In the genomic region with DNA sequence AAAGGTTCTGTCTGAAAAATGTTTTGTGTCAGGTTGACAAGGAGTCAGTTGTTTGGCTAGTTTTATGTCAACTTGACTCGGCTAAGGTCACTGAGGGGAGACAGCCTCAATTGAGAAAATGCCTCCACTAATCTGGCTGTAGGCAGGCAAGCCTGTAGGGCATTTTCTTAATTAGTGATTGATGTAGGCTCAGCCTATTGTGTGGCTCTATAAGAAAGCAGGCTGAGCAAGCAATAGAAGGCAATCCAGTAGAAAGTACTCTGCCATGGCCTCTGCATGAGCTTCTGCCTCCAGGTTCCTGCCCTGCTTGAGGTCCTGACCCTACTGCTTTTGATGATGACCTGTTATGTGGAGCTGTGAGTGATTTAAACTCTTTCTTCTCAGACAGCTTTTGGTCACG, we compare ENCODE assay signal across 29 mouse cellular contexts. TPM values are rescaled to one million over a fixed set of nuclear protein-coding genes. Genes with fewer than 3 reads are reported as not detected.
DNase-seq lines count a peak whose midpoint lies in the region; ATAC-seq lines count a peak whose summit lies in the region.
"Had no signal": no experiment of that assay in that cellular context is flagged by ENCODE, and none has a peak within 500 bp of the region (broad histone marks: within the 10 kb centered on the region; RNA-seq: fewer than 3 reads in every experiment).

No protein-coding gene starts in this region.

- H3K27me3 ChIP-seq in hindbrain, embryonic 11.5 days (ENCODE audit: control insufficient read depth, insufficient read depth, low read length): no peaks in the 10 kb centered on the region
- no peaks in the 10 kb centered on the region for H3K27me3 ChIP-seq in hindbrain, embryonic 16.5 days (replicated peaks; ENCODE audit: control insufficient read depth, insufficient read depth, low read length)
- H3K27me3 ChIP-seq in neural tube, embryonic 15.5 days (replicated peaks): no peaks in the 10 kb centered on the region
- H3K27me3 ChIP-seq: CH12.LX; embryonic facial prominence, embryonic 15.5 days; heart, embryonic 12.5 days; heart, embryonic 15.5 days; hindbrain, embryonic 12.5 days; hindbrain, embryonic 15.5 days; Patski had no signal

- WGBS in hindbrain, embryonic 11.5 days: 9% methylated on average over 2 of the region's 2 CpGs
- whole genome bisulfite sequencing in hindbrain, embryonic 16.5 days: 19% methylated on average over 2 of the region's 2 CpGs
- WGBS in neural tube, embryonic 15.5 days: 11% methylated on average over 2 of the region's 2 CpGs

- no peak for DNase-seq in hindbrain, embryonic 11.5 days (ENCODE audit: low spot score)
- peak; percentile 15 for DNase-seq in neural tube, embryonic 10.5 days (ENCODE audit: extremely low spot score, low spot score)
- peak; percentile 30 for DNase-seq in embryo, embryonic 9.5 days (ENCODE audit: extremely low spot score)
- no peak for DNase-seq in layer of hippocampus, postnatal 14 days (ENCODE audit: low spot score in 2 of 2)
- no peak for DNase-seq in layer of hippocampus, adult 9-11 months
- DNase-seq: adrenal gland, postnatal 10 days; adrenal gland, postnatal 36 days; B cell, adult 2 months; cerebellum, adult 18-20 months; cerebellum, adult 9-10 months; cerebellum, postnatal 14 days; forebrain, postnatal 0 days; gastrocnemius, adult 2 months; gastrocnemius, postnatal 14 days; heart, adult 18-20 months; heart, postnatal 10 days; heart, postnatal 4 days had no signal

- H3K9me3 ChIP-seq in hindbrain, embryonic 11.5 days (ENCODE audit: control insufficient read depth, low read length): no peaks in the 10 kb centered on the region
- H3K9me3 ChIP-seq in hindbrain, embryonic 16.5 days (ENCODE audit: control insufficient read depth, low read length): no peaks in the 10 kb centered on the region
- H3K9me3 ChIP-seq in neural tube, embryonic 15.5 days (replicated peaks): no peaks in the 10 kb centered on the region
- H3K9me3 ChIP-seq: embryonic facial prominence, embryonic 12.5 days; embryonic facial prominence, embryonic 15.5 days; heart, embryonic 12.5 days; heart, embryonic 15.5 days; hindbrain, embryonic 12.5 days; hindbrain, embryonic 15.5 days had no signal

- H3K27ac ChIP-seq in hindbrain, embryonic 11.5 days (ENCODE audit: low read depth, low read length): no peak overlapping the region
- H3K27ac ChIP-seq in hindbrain, embryonic 16.5 days (ENCODE audit: low read depth, low read length): no peak overlapping the region
- no peak overlapping the region for H3K27ac ChIP-seq in neural tube, embryonic 15.5 days (replicated peaks)
- H3K27ac ChIP-seq: embryonic facial prominence, embryonic 12.5 days; embryonic facial prominence, embryonic 15.5 days; gastrocnemius, adult 2 months; heart, embryonic 15.5 days; hindbrain, embryonic 12.5 days; hindbrain, embryonic 15.5 days had no signal

- H3K36me3 ChIP-seq in hindbrain, embryonic 11.5 days (ENCODE audit: control insufficient read depth, insufficient read depth, low read length): no peaks in the 10 kb centered on the region
- peaks cover 12% of the 10 kb centered on the region for H3K36me3 ChIP-seq in hindbrain, embryonic 16.5 days (ENCODE audit: control insufficient read depth, insufficient read depth, low read length)
- peaks cover 16% of the 10 kb centered on the region for H3K36me3 ChIP-seq in neural tube, embryonic 15.5 days
- H3K36me3 ChIP-seq: G1E; heart, embryonic 15.5 days; hindbrain, embryonic 12.5 days; hindbrain, embryonic 15.5 days had no signal

- H3K4me3 ChIP-seq in hindbrain, embryonic 11.5 days (ENCODE audit: low read depth, low read length): no peak overlapping the region
- H3K4me3 ChIP-seq in hindbrain, embryonic 16.5 days (ENCODE audit: low read length): no peak overlapping the region
- no peak overlapping the region for H3K4me3 ChIP-seq in neural tube, embryonic 15.5 days (replicated peaks)
- H3K4me3 ChIP-seq: embryonic facial prominence, embryonic 12.5 days; embryonic facial prominence, embryonic 15.5 days; gastrocnemius, adult 2 months; heart, embryonic 12.5 days; heart, embryonic 15.5 days; hindbrain, embryonic 12.5 days; hindbrain, embryonic 15.5 days had no signal

- no peaks in the 10 kb centered on the region for H3K4me1 ChIP-seq in hindbrain, embryonic 11.5 days (replicated peaks; ENCODE audit: control insufficient read depth, insufficient read depth, low read length)
- H3K4me1 ChIP-seq in hindbrain, embryonic 16.5 days (ENCODE audit: control insufficient read depth, insufficient read depth, low read depth, low read length): no peaks in the 10 kb centered on the region
- no peaks in the 10 kb centered on the region for H3K4me1 ChIP-seq in neural tube, embryonic 15.5 days
- H3K4me1 ChIP-seq: embryonic facial prominence, embryonic 12.5 days; embryonic facial prominence, embryonic 15.5 days; heart, embryonic 12.5 days; heart, embryonic 15.5 days; hindbrain, embryonic 12.5 days; hindbrain, embryonic 15.5 days had no signal

- peak; percentile 25; the same call in 1 of the 2 replicates for ATAC-seq in hindbrain, embryonic 11.5 days (ENCODE audit: low FRiP score)
- no peak for ATAC-seq in hindbrain, embryonic 16.5 days
- no peak for ATAC-seq in neural tube, embryonic 15.5 days (ENCODE audit: low FRiP score)
- ATAC-seq: forebrain, embryonic 14.5 days; forebrain, postnatal 0 days; Patski had no signal

- no peak overlapping the region for H3K9ac ChIP-seq in hindbrain, embryonic 11.5 days (ENCODE audit: low read depth, low read length)
- H3K9ac ChIP-seq in hindbrain, embryonic 16.5 days (ENCODE audit: low read depth, low read length): no peak overlapping the region
- no peak overlapping the region for H3K9ac ChIP-seq in neural tube, embryonic 15.5 days (replicated peaks)
- H3K9ac ChIP-seq: embryonic facial prominence, embryonic 12.5 days; embryonic facial prominence, embryonic 15.5 days; forebrain, postnatal 0 days; heart, embryonic 12.5 days; heart, embryonic 15.5 days; hindbrain, embryonic 12.5 days; hindbrain, embryonic 15.5 days had no signal

- no peak overlapping the region for H3K4me2 ChIP-seq in hindbrain, embryonic 11.5 days (replicated peaks; ENCODE audit: low read depth, low read length)
- no peak overlapping the region for H3K4me2 ChIP-seq in hindbrain, embryonic 16.5 days (ENCODE audit: low read length)
- no peak overlapping the region for H3K4me2 ChIP-seq in neural tube, embryonic 15.5 days
- H3K4me2 ChIP-seq: embryonic facial prominence, embryonic 12.5 days; embryonic facial prominence, embryonic 15.5 days; heart, embryonic 12.5 days; heart, embryonic 15.5 days; hindbrain, embryonic 12.5 days; hindbrain, embryonic 15.5 days had no signal

RNA-seq across cellular contexts. Expression of a gene that starts 33.4 kb away (rescaled TPM):
- 3.4 and 4.3 TPM in 2 replicates for polyA plus RNA-seq in hindbrain, embryonic 11.5 days (2014; fragmentation: Nextera tagmentation; extraction: Ambion mirVana)
- 3.6 and 3.9 TPM in 2 replicates for polyA plus RNA-seq in hindbrain, embryonic 16.5 days (2015; fragmentation: Nextera tagmentation; extraction: Ambion mirVana)
- 4.5 and 7.3 TPM in 2 replicates for polyA plus RNA-seq in neural tube, embryonic 15.5 days (2015; fragmentation: Nextera tagmentation; extraction: Ambion mirVana)
- 10 to 100 TPM in 1 of 2 experiments, 1 to 10 TPM in 1; 9.7 to 10.1 TPM for total RNA-seq in layer of hippocampus, postnatal 14 days (2021)
- polyA plus RNA-seq: G1E had no signal

Comparison
In these comparisons a context has a peak if more than half of its experiments do, and no peak if none do; other contexts are left out.
1. DNase-seq: peak in neural tube, embryonic 10.5 days (single experiment) and embryo, embryonic 9.5 days (single experiment); none in hindbrain, embryonic 11.5 days (single experiment), layer of hippocampus, postnatal 14 days (0 of 2) and layer of hippocampus, adult 9-11 months (single experiment).